Mouse (Mus musculus): ENCODE data around the gene Auts2. TPM values are rescaled to one million over a fixed set of nuclear protein-coding genes. Genes with fewer than 3 reads are reported as not detected.
A peak's percentile ranks its signal among the peaks of the same experiment; 100 is the strongest.

The Auts2 gene
- polyA plus RNA-seq, 1 experiment from 2014 or later: 4.9 TPM

GRCm38 (mm10) chr5:132503431-132503830, 39.7 kb downstream of the Auts2 start:
- Histone ChIP-seq H3K27ac (ENCODE audit: low read depth, low read length) (no peak overlapping the region), H3K36me3 (ENCODE audit: control insufficient read depth, insufficient read depth) (no peaks in the 10 kb centered on the region), H3K4me1 (replicated peaks; ENCODE audit: control insufficient read depth, insufficient read depth, low read length) (no peaks in the 10 kb centered on the region), H3K27me3 (replicated peaks; ENCODE audit: control insufficient read depth, insufficient read depth, low read length) (no peaks in the 10 kb centered on the region), H3K9ac (ENCODE audit: low read depth, low read length) (no peak overlapping the region), H3K4me3 (ENCODE audit: low read depth, low read length) (no peak overlapping the region), H3K4me2 (replicated peaks; ENCODE audit: low read depth) (no peak overlapping the region), H3K9me3 (ENCODE audit: control insufficient read depth) (no peaks in the 10 kb centered on the region)
- WGBS: 96% methylated on average over 2 of the region's 2 CpGs
- no peak for ATAC-seq
- peak; percentile 35 for TF ChIP-seq CTCF (IDR thresholded peaks at IDR 0.05; ENCODE audit: low read depth)

GRCm38 (mm10) chr5:132502036-132502435, 41.1 kb downstream of the Auts2 start:
- ATAC-seq: no peak
- H3K9me3 ChIP-seq (ENCODE audit: control insufficient read depth): no peaks in the 10 kb centered on the region
- H3K27me3 ChIP-seq (replicated peaks; ENCODE audit: control insufficient read depth, insufficient read depth, low read length): no peaks in the 10 kb centered on the region
- H3K9ac ChIP-seq (ENCODE audit: low read depth, low read length): no peak overlapping the region
- TF ChIP-seq CTCF (IDR thresholded peaks at IDR 0.05; ENCODE audit: low read depth): 0 out of 2 replicates have a peak, but pooled peaks have one; percentile 21
- no peak overlapping the region for H3K4me2 ChIP-seq (replicated peaks; ENCODE audit: low read depth)
- no peak overlapping the region for H3K4me3 ChIP-seq (ENCODE audit: low read depth, low read length)
- 40% methylated on average over 5 of the region's 5 CpGs for WGBS
- H3K27ac ChIP-seq (ENCODE audit: low read depth, low read length): no peak overlapping the region
- no peaks in the 10 kb centered on the region for H3K4me1 ChIP-seq (replicated peaks; ENCODE audit: control insufficient read depth, insufficient read depth, low read length)
- no peaks in the 10 kb centered on the region for H3K36me3 ChIP-seq (ENCODE audit: control insufficient read depth, insufficient read depth)

- Histone ChIP-seq H3K4me2 (replicated peaks; ENCODE audit: low read depth) (no peak overlapping the region), H3K4me1 (replicated peaks; ENCODE audit: control insufficient read depth, insufficient read depth, low read length) (no peaks in the 10 kb centered on the region), H3K4me3 (ENCODE audit: low read depth, low read length) (no peak overlapping the region), H3K9ac (ENCODE audit: low read depth, low read length) (no peak overlapping the region), H3K27me3 (replicated peaks; ENCODE audit: control insufficient read depth, insufficient read depth, low read length) (no peaks in the 10 kb centered on the region), H3K9me3 (ENCODE audit: control insufficient read depth) (no peaks in the 10 kb centered on the region), H3K27ac (ENCODE audit: low read depth, low read length) (no peak overlapping the region), H3K36me3 (ENCODE audit: control insufficient read depth, insufficient read depth) (no peaks in the 10 kb centered on the region)
- WGBS: 34% methylated on average over 3 of the region's 3 CpGs
- ATAC-seq: no peak
- no peak for TF ChIP-seq CTCF (IDR thresholded peaks at IDR 0.05; ENCODE audit: low read depth)
These were observed 42.3 kb downstream of the Auts2 start for GRCm38 (mm10) chr5:132500817-132501231.

GRCm38 (mm10) chr5:132498896-132499295, 44.2 kb downstream of the Auts2 start:
- no peaks in the 10 kb centered on the region for H3K4me1 ChIP-seq (replicated peaks; ENCODE audit: control insufficient read depth, insufficient read depth, low read length)
- H3K27me3 ChIP-seq (replicated peaks; ENCODE audit: control insufficient read depth, insufficient read depth, low read length): no peaks in the 10 kb centered on the region
- ATAC-seq: no peak
- no peak overlapping the region for H3K4me2 ChIP-seq (replicated peaks; ENCODE audit: low read depth)
- no peaks in the 10 kb centered on the region for H3K36me3 ChIP-seq (ENCODE audit: control insufficient read depth, insufficient read depth)
- H3K9me3 ChIP-seq (ENCODE audit: control insufficient read depth): no peaks in the 10 kb centered on the region
- 71% methylated on average over 2 of the region's 2 CpGs for WGBS
- H3K27ac ChIP-seq (ENCODE audit: low read depth, low read length): no peak overlapping the region
- no peak for TF ChIP-seq CTCF (IDR thresholded peaks at IDR 0.05; ENCODE audit: low read depth)
- no peak overlapping the region for H3K4me3 ChIP-seq (ENCODE audit: low read depth, low read length)
- no peak overlapping the region for H3K9ac ChIP-seq (ENCODE audit: low read depth, low read length)

- Histone ChIP-seq H3K9me3 (ENCODE audit: control insufficient read depth) (no peaks in the 10 kb centered on the region), H3K27ac (ENCODE audit: low read depth, low read length) (no peak overlapping the region), H3K27me3 (replicated peaks; ENCODE audit: control insufficient read depth, insufficient read depth, low read length) (no peaks in the 10 kb centered on the region), H3K9ac (ENCODE audit: low read depth, low read length) (no peak overlapping the region), H3K36me3 (ENCODE audit: control insufficient read depth, insufficient read depth) (no peaks in the 10 kb centered on the region), H3K4me3 (ENCODE audit: low read depth, low read length) (no peak overlapping the region), H3K4me2 (replicated peaks; ENCODE audit: low read depth) (no peak overlapping the region), H3K4me1 (replicated peaks; ENCODE audit: control insufficient read depth, insufficient read depth, low read length) (no peaks in the 10 kb centered on the region)
- TF ChIP-seq CTCF (IDR thresholded peaks at IDR 0.05; ENCODE audit: low read depth): no peak
- no peak for ATAC-seq
- 93% methylated on average over 5 of the region's 5 CpGs for WGBS
These were observed 45.1 kb downstream of the Auts2 start for GRCm38 (mm10) chr5:132498045-132498444.

GRCm38 (mm10) chr5:132492793-132493192, 50.4 kb downstream of the Auts2 start:
- 59% methylated on average over 1 of the region's 1 CpGs for WGBS
- no peak overlapping the region for H3K27ac ChIP-seq (ENCODE audit: low read depth, low read length)
- H3K9ac ChIP-seq (ENCODE audit: low read depth, low read length): no peak overlapping the region
- no peak overlapping the region for H3K4me3 ChIP-seq (ENCODE audit: low read depth, low read length)
- H3K4me2 ChIP-seq (replicated peaks; ENCODE audit: low read depth): no peak overlapping the region
- no peak for ATAC-seq
- H3K4me1 ChIP-seq (replicated peaks; ENCODE audit: control insufficient read depth, insufficient read depth, low read length): peaks cover 6% of the 10 kb centered on the region
- H3K9me3 ChIP-seq (ENCODE audit: control insufficient read depth): no peaks in the 10 kb centered on the region
- TF ChIP-seq CTCF (IDR thresholded peaks at IDR 0.05; ENCODE audit: low read depth): no peak
- no peaks in the 10 kb centered on the region for H3K36me3 ChIP-seq (ENCODE audit: control insufficient read depth, insufficient read depth)
- no peaks in the 10 kb centered on the region for H3K27me3 ChIP-seq (replicated peaks; ENCODE audit: control insufficient read depth, insufficient read depth, low read length)

GRCm38 (mm10) chr5:132492040-132492439, 51.1 kb downstream of the Auts2 start:
- Histone ChIP-seq H3K9ac (ENCODE audit: low read depth, low read length) (no peak overlapping the region), H3K9me3 (ENCODE audit: control insufficient read depth) (no peaks in the 10 kb centered on the region), H3K36me3 (ENCODE audit: control insufficient read depth, insufficient read depth) (no peaks in the 10 kb centered on the region), H3K4me1 (replicated peaks; ENCODE audit: control insufficient read depth, insufficient read depth, low read length) (peaks cover 6% of the 10 kb centered on the region), H3K27ac (ENCODE audit: low read depth, low read length) (no peak overlapping the region), H3K4me3 (ENCODE audit: low read depth, low read length) (no peak overlapping the region), H3K4me2 (replicated peaks; ENCODE audit: low read depth) (no peak overlapping the region), H3K27me3 (replicated peaks; ENCODE audit: control insufficient read depth, insufficient read depth, low read length) (no peaks in the 10 kb centered on the region)
- no peak for TF ChIP-seq CTCF (IDR thresholded peaks at IDR 0.05; ENCODE audit: low read depth)
- ATAC-seq: no peak
